Mouse (Mus musculus) myocyte (in vitro differentiated cells): Measurements from ENCODE around the gene Hnrnpab.

ENCODE experiments used
- CEBPB ChIP-seq: IDR thresholded peaks from 2 replicates; pipeline ENCODE4 v1.6.1; 2011; ENCODE audit warnings: mild to moderate bottlenecking, moderate library complexity; ENCODE audit not compliant: poor library complexity, insufficient read depth, severe bottlenecking
- E2F4 ChIP-seq: IDR thresholded peaks from one replicate; pipeline ENCODE4 v1.6.1; 2011; ENCODE audit warnings: mild to moderate bottlenecking, control low read depth, moderate library complexity; ENCODE audit not compliant: insufficient read depth
- MAX ChIP-seq: IDR thresholded peaks from one replicate; pipeline ENCODE4 v1.6.1; 2011; ENCODE audit warnings: low read depth, mild to moderate bottlenecking, control low read depth
- POLR2A ChIP-seq: IDR thresholded peaks from one replicate; pipeline ENCODE4 v1.6.1; 2011; ENCODE audit warnings: low read depth, mild to moderate bottlenecking, control low read depth, moderate library complexity; ENCODE audit not compliant: insufficient read length
- POLR2AphosphoS2 ChIP-seq: IDR thresholded peaks from one replicate; pipeline ENCODE4 v1.6.1; 2011; ENCODE audit warnings: low read depth, control low read depth; ENCODE audit not compliant: insufficient read length
- TCF12 ChIP-seq: IDR thresholded peaks from one replicate; pipeline ENCODE4 v1.6.1; 2011; ENCODE audit warnings: mild to moderate bottlenecking, control low read depth; ENCODE audit not compliant: poor library complexity, insufficient read depth, severe bottlenecking
- TCF3 ChIP-seq: IDR thresholded peaks from one replicate; pipeline ENCODE4 v1.6.1; 2011; ENCODE audit warnings: low read depth, control low read depth; ENCODE audit not compliant: insufficient read length
- USF1 ChIP-seq: IDR thresholded peaks from one replicate; pipeline ENCODE4 v1.6.1; 2011; ENCODE audit warnings: low read depth, mild to moderate bottlenecking, control low read depth, moderate library complexity

GRCm38 (mm10) chr11:51576454-51576853 is 30.2 kb downstream of the Hnrnpab start:
- TF ChIP-seq USF1 (no peak), POLR2AphosphoS2 (no peak), POLR2A (no peak), TCF12 (no peak), MAX (no peak), CEBPB (no peak), TCF3 (no peak), E2F4 (no peak)
